Mouse (Mus musculus) left cerebral cortex, postnatal 10 days (tissue): Measurements from ENCODE around the gene Ywhaq. TPM values are rescaled to one million over a fixed set of nuclear protein-coding genes. Genes with fewer than 3 reads are reported as not detected.

ENCODE experiments used
- DNase-seq, 2 experiments: peaks; one replicate each; pipeline ENCODE4 v3.0.0; 2021 to 2022; ENCODE audit warnings: low spot score in 2 of 2, mixed read lengths in 1 of 2; ENCODE audit errors: extremely low spot score in 1 of 2
- intact Hi-C: fragments of 180-260 bp; cut with DNase I; formaldehyde crosslinking; loops from one replicate; pipeline ENCODE4 v1.15.1; 2025
- total RNA-seq, 2 experiments: library from RNA; stranded (reverse); gene quantifications; 2 replicates each; pipeline ENCODE4 v1.2.3; 2021

Gene Ywhaq
- total RNA-seq = 100 to 1,000 TPM; 645 to 677 TPM

- intact Hi-C loops = no loop called here
- peak; percentile 98 to 99 for DNase-seq
These were observed at the start of gene Ywhaq for GRCm38 (mm10) chr12:21417100-21418070. Gene Ywhaq (minus strand): TSS chr12:21417637.

- intact Hi-C loops = no loop called here
- DNase-seq = no peak
These were observed 46.0 kb upstream of the Ywhaq start for GRCm38 (mm10) chr12:21463448-21463891.

- DNase-seq = no peak
- intact Hi-C loops = no loop called here
These were observed 45.2 kb upstream of the Ywhaq start for GRCm38 (mm10) chr12:21462658-21463057.

- DNase-seq = no peak
- intact Hi-C loops = no loop called here
These were observed 42.2 kb upstream of the Ywhaq start for GRCm38 (mm10) chr12:21459681-21460080.

- no peak for DNase-seq
- intact Hi-C loops = no loop called here
These were observed 38.6 kb upstream of the Ywhaq start for GRCm38 (mm10) chr12:21456021-21456420.

- DNase-seq = no peak
- intact Hi-C loops = no loop called here
These were observed 34.3 kb upstream of the Ywhaq start for GRCm38 (mm10) chr12:21451752-21452151.

GRCm38 (mm10) chr12:21451351-21451750 is 33.9 kb upstream of the Ywhaq start:
- no peak for DNase-seq
- intact Hi-C loops = no loop called here

- no peak for DNase-seq
- intact Hi-C loops = no loop called here
These were observed 26.3 kb upstream of the Ywhaq start for GRCm38 (mm10) chr12:21443783-21444182.

GRCm38 (mm10) chr12:21441870-21442269 is 24.4 kb upstream of the Ywhaq start:
- no peak for DNase-seq
- intact Hi-C loops = no loop called here

GRCm38 (mm10) chr12:21439428-21439827 is 22.0 kb upstream of the Ywhaq start:
- no peak for DNase-seq
- intact Hi-C loops = no loop called here

GRCm38 (mm10) chr12:21438750-21439394 is 21.4 kb upstream of the Ywhaq start:
- intact Hi-C loops = no loop called here

GRCm38 (mm10) chr12:21438294-21438693 is 20.9 kb upstream of the Ywhaq start:
- intact Hi-C loops = no loop called here
- no peak for DNase-seq

More at GRCm38 (mm10) chr12:21438750-21439394, 21.4 kb upstream of the Ywhaq start:
- DNase-seq = no peak

GRCm38 (mm10) chr12:21431950-21432349 is 14.5 kb upstream of the Ywhaq start:
- DNase-seq = no peak
- intact Hi-C loops = no loop called here

GRCm38 (mm10) chr12:21431039-21431438 is 13.6 kb upstream of the Ywhaq start:
- DNase-seq = no peak
- intact Hi-C loops = no loop called here

GRCm38 (mm10) chr12:21430140-21430539 is 12.7 kb upstream of the Ywhaq start:
- DNase-seq = no peak
- intact Hi-C loops = no loop called here

- no peak for DNase-seq
- intact Hi-C loops = no loop called here
These were observed 11.6 kb upstream of the Ywhaq start for GRCm38 (mm10) chr12:21429021-21429420.

- DNase-seq = peak in 1 of 2 experiments; percentile 65
These were observed 8.9 kb upstream of the Ywhaq start for GRCm38 (mm10) chr12:21426065-21426940.

GRCm38 (mm10) chr12:21424683-21425082 is 7.2 kb upstream of the Ywhaq start:
- DNase-seq = no peak
- intact Hi-C loops = no loop called here

More at GRCm38 (mm10) chr12:21426065-21426940, 8.9 kb upstream of the Ywhaq start:
- intact Hi-C loops = no loop called here

- peak; percentile 38 to 40 for DNase-seq
- intact Hi-C loops = no loop called here
These were observed 1.2 kb upstream of the Ywhaq start for GRCm38 (mm10) chr12:21418621-21419131.
